Mouse (Mus musculus): ENCODE measurements at regions not wholly inside any gene's neighbourhood (a gene's known extent, or its start where the extent isn't known, plus 50 kb on each side); places are given as distances from the start of the nearest gene placed in this dataset.

GRCm38 (mm10) chr6:41188910-41189309, 113.2 kb upstream of the Try4 start:
- TF ChIP-seq CTCF (IDR thresholded peaks at IDR 0.05; ENCODE audit: low read depth, low read length) (no peak), TAL1 (conservative IDR thresholded peaks at IDR 0.05; ENCODE audit: low read depth, low read length) (no peak), POLR2AphosphoS5 (IDR thresholded peaks at IDR 0.05; ENCODE audit: insufficient replicate concordance, low read depth, low read length) (no peak)
